Mouse (Mus musculus): ENCODE measurements around the gene Krtap6-1.
"Not testable (repeated sequence)": the region's sequence is repeated elsewhere in the genome, so short reads cannot be mapped to it uniquely, and the experiment has no call there.

The Krtap6-1 gene

DNA sequence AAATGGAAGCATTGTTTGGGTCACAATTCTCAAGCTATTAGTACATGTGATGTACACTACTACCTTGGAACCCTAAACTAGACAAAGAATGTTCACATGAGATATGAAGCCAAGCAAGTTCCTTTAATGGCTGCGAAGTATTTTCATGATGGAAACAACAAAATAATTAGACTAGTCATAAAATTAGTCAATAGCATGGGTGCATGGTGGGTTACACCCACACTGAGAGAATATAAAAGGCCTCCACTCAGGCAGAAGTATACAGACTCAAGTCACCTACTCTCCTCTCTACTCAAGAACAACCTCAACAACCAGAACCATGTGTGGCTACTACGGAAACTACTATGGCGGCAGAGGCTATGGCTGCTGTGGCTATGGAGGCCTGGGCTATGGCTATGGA lies at the start of gene Krtap6-1:
Gene Krtap6-1 (plus strand): TSS at position 301 of the 400 bp plus-strand sequence.
- not testable (repeated sequence) for DNase-seq (ENCODE audit: low spot score in 2 of 2)

DNA sequence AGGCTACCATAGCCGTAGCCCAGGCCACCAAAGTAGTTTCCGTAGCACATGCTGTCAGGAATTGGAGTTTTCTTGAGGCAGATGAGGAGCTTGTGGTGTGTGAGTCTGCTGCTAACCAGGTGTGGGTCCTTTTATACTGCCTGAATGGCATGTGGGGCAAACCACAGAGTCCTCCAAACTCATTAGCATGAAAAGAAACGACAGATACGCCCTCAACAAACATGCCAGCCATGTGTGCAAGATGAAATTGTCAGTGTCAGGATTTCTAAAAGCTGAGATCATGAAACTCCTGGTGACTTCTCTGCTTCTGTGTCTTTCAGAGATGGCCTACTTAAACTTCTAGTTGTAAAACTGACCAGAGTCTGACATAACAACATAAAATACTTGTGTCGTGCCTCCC lies 20.8 kb upstream of the Krtap6-1 start, which contains the start of gene Krtap22-2:
Gene Krtap22-2 (minus strand): TSS at position 101 of the 400 bp plus-strand sequence.
- DNase-seq (ENCODE audit: low spot score in 2 of 2) = no peak

GRCm38 (mm10) chr16:89013973-89014372 lies 17.5 kb upstream of the Krtap6-1 start:
- DNase-seq (ENCODE audit: low spot score in 2 of 2) = no peak

DNA sequence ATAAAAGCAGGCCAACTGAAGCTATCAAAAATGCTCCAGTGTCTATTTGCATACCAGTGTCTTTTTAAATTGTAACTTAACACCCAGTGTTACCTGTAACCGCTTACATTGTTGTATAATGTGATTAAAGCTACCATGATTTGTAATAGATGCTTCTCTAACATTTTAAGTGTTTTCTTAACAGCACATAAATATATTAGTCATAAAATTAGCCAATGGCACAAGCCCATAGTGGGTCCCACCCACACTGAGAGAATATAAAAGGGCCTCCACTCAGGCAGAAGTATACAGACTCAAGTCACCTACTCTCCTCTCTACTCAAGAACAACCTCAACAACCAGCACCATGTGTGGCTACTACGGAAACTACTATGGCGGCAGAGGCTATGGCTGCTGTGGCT lies 16.5 kb upstream of the Krtap6-1 start, which contains the start of gene Gm10229:
Gene Gm10229 (plus strand): TSS at position 301 of the 400 bp plus-strand sequence.
- not testable (repeated sequence) for DNase-seq (ENCODE audit: low spot score in 2 of 2)

DNA sequence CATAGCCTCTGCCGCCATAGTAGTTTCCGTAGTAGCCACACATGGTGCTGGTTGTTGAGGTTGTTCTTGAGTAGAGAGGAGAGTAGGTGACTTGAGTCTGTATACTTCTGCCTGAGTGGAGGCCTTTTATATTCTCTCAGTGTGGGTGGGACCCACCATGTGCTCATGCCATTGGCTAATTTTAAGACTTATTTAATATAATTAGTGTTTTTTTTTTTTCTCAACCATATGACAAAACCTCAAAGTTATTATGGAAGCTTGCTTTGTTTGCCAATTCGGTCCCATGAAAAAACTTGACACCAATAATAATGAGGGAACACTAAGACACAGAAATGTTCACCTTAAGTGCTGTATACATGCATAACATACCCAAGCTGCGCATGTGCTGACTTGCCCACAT lies 9.9 kb downstream of the Krtap6-1 start, which contains the start of gene Gm10228:
Gene Gm10228 (minus strand): TSS at position 101 of the 400 bp plus-strand sequence.
- DNase-seq (ENCODE audit: low spot score in 2 of 2) = not testable (repeated sequence)

DNA sequence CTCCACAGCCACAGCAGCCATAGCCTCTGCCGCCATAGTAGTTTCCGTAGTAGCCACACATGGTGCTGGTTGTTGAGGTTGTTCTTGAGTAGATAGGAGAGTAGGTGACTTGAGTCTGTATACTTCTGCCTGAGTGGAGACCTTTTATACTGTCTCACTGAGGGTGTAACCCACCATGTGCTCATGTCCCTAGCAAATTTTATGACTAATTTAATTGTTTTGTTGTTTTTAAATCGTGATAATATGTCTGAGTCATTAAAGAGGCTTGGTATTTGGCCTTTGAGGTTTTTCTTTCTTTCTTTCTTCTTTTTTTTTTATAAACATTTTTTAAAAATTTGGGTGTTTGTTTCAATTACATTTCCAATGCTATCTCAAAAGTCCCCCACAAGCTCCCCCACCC lies 16.3 kb downstream of the Krtap6-1 start, which contains the start of gene Krtap6-5:
Gene Krtap6-5 (minus strand): TSS at position 101 of the 400 bp plus-strand sequence.
- no peak for DNase-seq (ENCODE audit: low spot score in 2 of 2)

- not testable (repeated sequence) for DNase-seq (ENCODE audit: low spot score in 2 of 2)
Observed at GRCm38 (mm10) chr16:89063902-89064301, 32.4 kb downstream of the Krtap6-1 start, which contains the start of gene 1110025L11Rik. 1110025L11Rik (minus strand) TSS chr16:89064002.

GRCm38 (mm10) chr16:89071041-89071440 lies 39.5 kb downstream of the Krtap6-1 start:
- DNase-seq (ENCODE audit: low spot score in 2 of 2) = not testable (repeated sequence)
